Comparison of ENCODE assay signal across 15 mouse cellular contexts in the genomic region with DNA sequence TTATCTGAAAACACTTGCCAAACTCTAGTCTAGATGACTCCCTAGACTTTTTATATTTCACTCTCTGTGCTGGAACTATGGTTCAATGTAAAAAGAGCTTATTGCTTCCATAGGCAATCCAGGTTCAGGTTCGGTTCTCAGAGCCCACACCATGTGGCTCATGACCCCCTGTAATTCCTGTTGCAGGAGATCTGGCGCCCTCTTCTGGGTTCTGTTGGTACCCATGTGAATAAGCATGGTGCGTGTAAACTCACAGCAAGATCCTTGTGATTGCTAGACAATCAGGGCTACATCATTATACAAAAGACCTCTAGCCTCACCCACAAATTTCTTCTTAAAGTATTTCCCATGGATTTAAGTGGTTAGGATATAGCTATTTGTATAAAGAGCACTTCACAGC. TPM values are rescaled to one million over a fixed set of nuclear protein-coding genes. Genes with fewer than 3 reads are reported as not detected.
A peak's percentile ranks its signal among the peaks of the same experiment; 100 is the strongest.
DNase-seq lines count a peak whose midpoint lies in the region; ATAC-seq and TF ChIP-seq lines count a peak whose summit lies in the region.
"Had no signal": no experiment of that assay in that cellular context is flagged by ENCODE, and none has a peak within 500 bp of the region (broad histone marks: within the 10 kb centered on the region; RNA-seq: fewer than 3 reads in every experiment).

No protein-coding gene starts in this region.

- no peaks in the 10 kb centered on the region for H3K27me3 ChIP-seq in midbrain, postnatal 0 days (ENCODE audit: insufficient read depth, low read length)
- H3K27me3 ChIP-seq in midbrain, embryonic 13.5 days: no peaks in the 10 kb centered on the region
- H3K27me3 ChIP-seq: embryonic facial prominence, embryonic 13.5 days; forebrain, embryonic 13.5 days had no signal

- no peaks in the 10 kb centered on the region for H3K4me1 ChIP-seq in midbrain, postnatal 0 days (ENCODE audit: insufficient read depth, low read length)
- H3K4me1 ChIP-seq in midbrain, embryonic 13.5 days (replicated peaks): no peaks in the 10 kb centered on the region
- no peaks in the 10 kb centered on the region for H3K4me1 ChIP-seq in bone marrow, adult 2 months (ENCODE audit: control insufficient read depth, insufficient read depth, low read length)
- H3K4me1 ChIP-seq in lung, adult 2 months (ENCODE audit: control insufficient read depth, insufficient read depth, low read length): no peaks in the 10 kb centered on the region
- H3K4me1 ChIP-seq: embryonic facial prominence, embryonic 13.5 days; forebrain, embryonic 13.5 days had no signal

- intact Hi-C loops in gastrocnemius, adult 2 months (cut with DNase I): no loop called here
- intact Hi-C loops in gastrocnemius, postnatal 14 days (cut with DNase I; ENCODE audit: low total_unique reads): no loop called here
- intact Hi-C loops in heart, postnatal 25 days (cut with DNase I): no loop called here

- ATAC-seq in midbrain, postnatal 0 days (ENCODE audit: low FRiP score): no peak
- no peak for ATAC-seq in midbrain, embryonic 13.5 days
- ATAC-seq in megakaryocyte-erythroid progenitor cell, adult 5-6 weeks (replicated peaks; ENCODE audit: low FRiP score, low TSS enrichment, poor library complexity, severe bottlenecking): 0 out of 2 replicates have a peak, but pooled peaks have one; percentile 37
- ATAC-seq: forebrain, embryonic 13.5 days; hindbrain, embryonic 16.5 days had no signal

- no peaks in the 10 kb centered on the region for H3K9me3 ChIP-seq in midbrain, postnatal 0 days (ENCODE audit: low read length)
- no peaks in the 10 kb centered on the region for H3K9me3 ChIP-seq in midbrain, embryonic 13.5 days
- H3K9me3 ChIP-seq: embryonic facial prominence, embryonic 13.5 days; forebrain, embryonic 13.5 days had no signal

- H3K27ac ChIP-seq in gastrocnemius, adult 2 months: no peak overlapping the region
- H3K27ac ChIP-seq in midbrain, postnatal 0 days (ENCODE audit: low read depth, low read length): no peak overlapping the region
- no peak overlapping the region for H3K27ac ChIP-seq in midbrain, embryonic 13.5 days
- no peak overlapping the region for H3K27ac ChIP-seq in bone marrow, adult 2 months (ENCODE audit: control insufficient read depth, insufficient read depth, low read depth, low read length, poor library complexity)
- H3K27ac ChIP-seq: embryonic facial prominence, embryonic 13.5 days; forebrain, embryonic 13.5 days had no signal

- TF ChIP-seq POLR2A in bone marrow, adult 2 months (IDR thresholded peaks at IDR 0.05; ENCODE audit: borderline replicate concordance, control insufficient read depth, low read depth, low read length): no peak
- TF ChIP-seq POLR2A in lung, adult 2 months (IDR thresholded peaks at IDR 0.05; ENCODE audit: borderline replicate concordance, extremely low read depth, low read depth, low read length): no peak

- DNase-seq in gastrocnemius, adult 2 months: no peak
- no peak for DNase-seq in gastrocnemius, postnatal 14 days
- no peak for DNase-seq in midbrain, postnatal 0 days (ENCODE audit: low spot score)
- no peak for DNase-seq in lung, adult 2 months
- DNase-seq in heart, postnatal 25 days (ENCODE audit: low spot score): no peak
- DNase-seq: B cell, adult 2 months; cerebellum, adult 9-11 months; gastrocnemius, postnatal 36 days; right cerebral cortex, postnatal 14 days had no signal

- no peak overlapping the region for H3K4me3 ChIP-seq in gastrocnemius, adult 2 months
- H3K4me3 ChIP-seq in midbrain, postnatal 0 days (ENCODE audit: low read depth, low read length): no peak overlapping the region
- H3K4me3 ChIP-seq in midbrain, embryonic 13.5 days (replicated peaks): no peak overlapping the region
- no peak overlapping the region for H3K4me3 ChIP-seq in bone marrow, adult 2 months (replicated peaks; ENCODE audit: control insufficient read depth, low read depth, low read length)
- no peak overlapping the region for H3K4me3 ChIP-seq in lung, adult 2 months (replicated peaks; ENCODE audit: extremely low read depth, low read depth, low read length)
- H3K4me3 ChIP-seq: embryonic facial prominence, embryonic 13.5 days; forebrain, embryonic 13.5 days had no signal

- no peak overlapping the region for H3K9ac ChIP-seq in midbrain, postnatal 0 days (replicated peaks; ENCODE audit: low read length, poor library complexity, severe bottlenecking)
- H3K9ac ChIP-seq in midbrain, embryonic 13.5 days (replicated peaks): no peak overlapping the region
- H3K9ac ChIP-seq: embryonic facial prominence, embryonic 13.5 days; forebrain, embryonic 13.5 days had no signal

- 69% methylated on average over 3 of the region's 3 CpGs for WGBS in midbrain, postnatal 0 days
- 69% methylated on average over 3 of the region's 3 CpGs for WGBS in midbrain, embryonic 13.5 days
- WGBS in bone marrow, adult 2 months: 62% methylated on average over 3 of the region's 3 CpGs
- 67% methylated on average over 3 of the region's 3 CpGs for WGBS in lung, adult 2 months

- no peaks in the 10 kb centered on the region for H3K36me3 ChIP-seq in midbrain, postnatal 0 days (ENCODE audit: insufficient read depth, low read length)
- no peaks in the 10 kb centered on the region for H3K36me3 ChIP-seq in midbrain, embryonic 13.5 days
- H3K36me3 ChIP-seq: embryonic facial prominence, embryonic 13.5 days had no signal

- peak; percentile 8; the same call in 1 of the 2 replicates for TF ChIP-seq CTCF in gastrocnemius, adult 2 months (IDR thresholded peaks at IDR 0.05)
- TF ChIP-seq CTCF in midbrain, postnatal 0 days (IDR thresholded peaks at IDR 0.05): peak; percentile 17; the same call in 1 of the 2 replicates
- peak; percentile 43; the same call in 1 of the 2 replicates for TF ChIP-seq CTCF in bone marrow, adult 2 months (IDR thresholded peaks at IDR 0.05; ENCODE audit: control insufficient read depth, insufficient read depth, low read length)
- TF ChIP-seq CTCF in lung, adult 2 months (IDR thresholded peaks at IDR 0.05; ENCODE audit: insufficient read depth, low read length): no peak

- no peak overlapping the region for H3K4me2 ChIP-seq in midbrain, postnatal 0 days (ENCODE audit: low read depth, low read length, poor library complexity, severe bottlenecking)
- H3K4me2 ChIP-seq in midbrain, embryonic 13.5 days (replicated peaks): no peak overlapping the region
- H3K4me2 ChIP-seq: embryonic facial prominence, embryonic 13.5 days; forebrain, embryonic 13.5 days had no signal

RNA-seq across cellular contexts. Expression of a gene that starts 28.7 kb away (rescaled TPM):
- total RNA-seq in gastrocnemius, adult 2 months (2021): under 1 TPM; 0.45 to 0.69 TPM
- 1 to 10 TPM in 1 of 2 experiments, under 1 TPM in 1; 0.66 to 6.0 TPM for total RNA-seq in gastrocnemius, postnatal 14 days (2021)
- total RNA-seq in midbrain, postnatal 0 days (2014; rRNA removed): 188 and 196 TPM in 2 replicates
- polyA plus RNA-seq in midbrain, postnatal 0 days (2015; fragmentation: Nextera tagmentation; extraction: Ambion mirVana): 60.9 and 61.7 TPM in 2 replicates
- polyA plus RNA-seq in midbrain, embryonic 13.5 days (2015; fragmentation: Nextera tagmentation; extraction: Ambion mirVana): 25.4 and 28.2 TPM in 2 replicates
- not detected in 2 replicates for polyA plus RNA-seq in bone marrow, adult 2 months (2011; ENCODE audit: insufficient read depth, insufficient read length, low replicate concordance, missing spikeins)
- total RNA-seq in megakaryocyte-erythroid progenitor cell, adult 5-6 weeks (2014; fragmentation: Nextera tagmentation): not detected in 2 replicates
- total RNA-seq in megakaryocyte-erythroid progenitor cell, adult 5-6 weeks (2017): not detected in 2 replicates
- polyA plus RNA-seq in lung, adult 2 months (2012; rRNA removed): 0.36 and 0.74 TPM in 2 replicates
- total RNA-seq in heart, postnatal 25 days (2021): under 1 TPM; 0.13 to 0.36 TPM

RNA-seq across cellular contexts. Expression of a gene that starts 43.4 kb away (rescaled TPM):
- 10 to 100 TPM; 18.4 to 37.6 TPM for total RNA-seq in gastrocnemius, adult 2 months (2021)
- total RNA-seq in gastrocnemius, postnatal 14 days (2021): 10 to 100 TPM; 25.2 to 27.2 TPM
- total RNA-seq in midbrain, postnatal 0 days (2014; rRNA removed): 0.71 and 1.4 TPM in 2 replicates
- 3.5 and 3.9 TPM in 2 replicates for polyA plus RNA-seq in midbrain, postnatal 0 days (2015; fragmentation: Nextera tagmentation; extraction: Ambion mirVana)
- polyA plus RNA-seq in midbrain, embryonic 13.5 days (2015; fragmentation: Nextera tagmentation; extraction: Ambion mirVana): 4.8 and 5.7 TPM in 2 replicates
- polyA plus RNA-seq in bone marrow, adult 2 months (2011; ENCODE audit: insufficient read depth, insufficient read length, low replicate concordance, missing spikeins): 6.1 and 17.3 TPM in 2 replicates
- total RNA-seq in megakaryocyte-erythroid progenitor cell, adult 5-6 weeks (2014; fragmentation: Nextera tagmentation): 23.5 and 24.3 TPM in 2 replicates
- total RNA-seq in megakaryocyte-erythroid progenitor cell, adult 5-6 weeks (2017): 6.7 and 28.6 TPM in 2 replicates
- 8.8 and 12.3 TPM in 2 replicates for polyA plus RNA-seq in lung, adult 2 months (2012; rRNA removed)
- 10 to 100 TPM; 84.6 to 89.5 TPM for total RNA-seq in heart, postnatal 25 days (2021)

Comparison
In these comparisons a context has a peak if more than half of its experiments do, and no peak if none do; other contexts are left out.
1. RNA of a gene that starts 28.7 kb away (total RNA-seq): 188 to 196 TPM in midbrain, postnatal 0 days; 0.66 to 6.0 TPM in gastrocnemius, postnatal 14 days, 0.45 to 0.69 TPM in gastrocnemius, adult 2 months, 0.13 to 0.36 TPM in heart, postnatal 25 days and not detected in megakaryocyte-erythroid progenitor cell, adult 5-6 weeks; every median in the first group is over 10 times any median in the second.